Mouse (Mus musculus) bone marrow, adult 2 months (tissue): Measurements from ENCODE around the gene Cdr2l.

ENCODE experiments used
- CTCF ChIP-seq: fragments of 200-500 bp; IDR thresholded peaks from 2 replicates; pipeline ENCODE4 v1.5.1; 2011; ENCODE audit warnings: low read length, control low read depth; ENCODE audit not compliant: control insufficient read depth, insufficient read depth
- POLR2A ChIP-seq: fragments of 200-500 bp; IDR thresholded peaks from 2 replicates; pipeline ENCODE4 v1.6.1; 2011; ENCODE audit warnings: low read depth, mild to moderate bottlenecking, control low read depth, low read length, borderline replicate concordance; ENCODE audit not compliant: control insufficient read depth

DNA sequence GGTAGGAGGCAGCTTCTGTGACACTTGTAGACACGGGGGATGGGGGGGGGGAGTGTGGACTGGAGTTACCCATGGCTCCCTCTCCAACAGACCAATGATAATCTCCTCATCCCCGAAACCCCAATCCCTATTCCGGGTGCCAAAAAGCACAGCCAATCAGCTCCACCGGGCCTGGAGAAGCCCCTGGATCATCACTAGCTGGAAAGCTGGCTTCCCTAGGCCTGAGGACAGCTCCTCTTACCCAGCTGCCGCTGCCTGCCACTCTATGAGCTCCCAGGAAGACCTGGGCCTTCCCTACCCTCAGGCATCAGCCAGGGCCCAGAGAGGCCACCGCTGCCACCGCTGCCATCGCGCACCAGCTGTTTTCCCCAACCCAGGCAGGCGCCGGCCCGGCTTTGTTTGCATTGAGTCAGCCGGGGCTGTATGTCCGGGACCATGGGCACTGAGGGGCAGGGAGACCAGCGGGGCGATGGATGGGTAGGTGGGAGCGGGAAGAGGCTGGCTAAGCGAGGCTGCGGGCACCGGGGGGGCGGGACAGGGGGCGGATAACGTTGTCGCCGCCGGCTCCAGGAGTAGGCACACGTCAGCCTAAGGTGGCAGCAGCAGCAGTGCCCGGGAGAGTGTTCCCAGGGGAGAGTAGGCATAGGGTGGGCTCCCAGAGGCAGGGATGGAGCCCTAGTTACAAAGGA lies 14.9 kb upstream of the Cdr2l start:
- TF ChIP-seq POLR2A, result no peak
- no peak for TF ChIP-seq CTCF
